Mouse (Mus musculus) midbrain, embryonic 13.5 days (tissue): ENCODE data around the gene Sv2c. TPM values are rescaled to one million over a fixed set of nuclear protein-coding genes. Genes with fewer than 3 reads are reported as not detected.
"Not testable (repeated sequence)": the region's sequence is repeated elsewhere in the genome, so short reads cannot be mapped to it uniquely, and the experiment has no call there.

Source experiments
- ATAC-seq: fragments of 200-750 bp; cut with Nextera tagmentation; 2 replicates; pipeline ENCODE4 v1.8.0; 2017; ENCODE audit warnings: mild to moderate bottlenecking, moderate TSS enrichment, moderate library complexity
- H3K27ac ChIP-seq: fragments of 300-500 bp; sonication (generic); 2 replicates; pipeline ENCODE4 v1.5.1; 2015; ENCODE audit warnings: inconsistent platforms, mild to moderate bottlenecking, moderate library complexity
- H3K27me3 ChIP-seq: fragments of 300-500 bp; sonication (generic); 2 replicates; pipeline ENCODE4 v1.6.1; 2015; ENCODE audit warnings: mild to moderate bottlenecking, inconsistent platforms
- H3K36me3 ChIP-seq: fragments of 300-500 bp; sonication (generic); 2 replicates; pipeline ENCODE4 v1.6.1; 2015; ENCODE audit warnings: mild to moderate bottlenecking, inconsistent platforms
- H3K4me1 ChIP-seq: fragments of 300-500 bp; sonication (generic); replicated peaks from 2 replicates; pipeline ENCODE4 v1.6.1; 2015; ENCODE audit warnings: inconsistent platforms
- H3K4me2 ChIP-seq: fragments of 300-500 bp; sonication (generic); replicated peaks from 2 replicates; pipeline ENCODE4 v1.6.1; 2015; ENCODE audit warnings: moderate library complexity, mild to moderate bottlenecking, inconsistent platforms
- H3K4me3 ChIP-seq: fragments of 300-500 bp; sonication (generic); replicated peaks from 2 replicates; pipeline ENCODE4 v1.5.1; 2015; ENCODE audit warnings: mild to moderate bottlenecking, inconsistent platforms
- H3K9ac ChIP-seq: fragments of 300-500 bp; sonication (generic); replicated peaks from 2 replicates; pipeline ENCODE4 v1.6.1; 2015; ENCODE audit warnings: mild to moderate bottlenecking, inconsistent platforms
- H3K9me3 ChIP-seq: fragments of 300-500 bp; sonication (generic); 2 replicates; pipeline ENCODE4 v1.6.1; 2016; ENCODE audit warnings: mild to moderate bottlenecking, inconsistent platforms
- WGBS: fragments of 180-500 bp; shearing (Covaris S2); methylation state at CpG from one replicate; pipeline ENCODE4 v1.1.7; 2015; 5-methylcytosine and 5-hydroxymethylcytosine counted together
- polyA plus RNA-seq: library from polyadenylated mRNA; unstranded; fragments of >200 nt; fragmentation: Nextera tagmentation; extraction: Ambion mirVana; gene quantifications from 2 replicates; pipeline ENCODE4 v1.2.1, GENCODE M21; 2015

Gene Sv2c
- polyA plus RNA-seq, 1 experiment from 2014 or later: 3.4 TPM

DNA sequence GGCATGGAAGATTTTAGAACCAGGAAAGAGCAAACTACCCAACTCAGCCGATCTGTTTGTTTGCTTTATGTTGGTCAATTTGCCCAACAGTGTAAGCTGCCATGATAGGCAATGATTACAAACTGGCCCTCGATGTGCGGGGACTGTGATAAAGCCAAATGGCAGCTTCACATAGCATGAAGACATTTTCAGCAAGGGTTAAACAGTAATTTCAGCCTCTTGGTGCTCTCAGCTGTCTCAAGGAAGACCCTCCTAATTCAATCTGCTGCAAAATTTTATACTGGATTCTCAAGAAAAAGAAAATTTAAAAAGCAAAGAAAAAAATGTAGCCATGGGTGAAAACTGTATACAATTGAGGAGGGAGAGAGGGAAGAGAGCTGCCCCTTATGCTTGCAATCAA is 3.3 kb downstream of the Sv2c start:
- Histone ChIP-seq H3K27ac (no peak overlapping the region), H3K4me3 (no peak overlapping the region), H3K36me3 (no peaks in the 10 kb centered on the region), H3K4me2 (no peak overlapping the region), H3K9me3 (no peaks in the 10 kb centered on the region), H3K4me1 (peaks cover 35% of the 10 kb centered on the region), H3K27me3 (peaks cover 51% of the 10 kb centered on the region), H3K9ac (no peak overlapping the region)
- WGBS: 93% methylated on average over 3 of the region's 3 CpGs
- no peak for ATAC-seq

DNA sequence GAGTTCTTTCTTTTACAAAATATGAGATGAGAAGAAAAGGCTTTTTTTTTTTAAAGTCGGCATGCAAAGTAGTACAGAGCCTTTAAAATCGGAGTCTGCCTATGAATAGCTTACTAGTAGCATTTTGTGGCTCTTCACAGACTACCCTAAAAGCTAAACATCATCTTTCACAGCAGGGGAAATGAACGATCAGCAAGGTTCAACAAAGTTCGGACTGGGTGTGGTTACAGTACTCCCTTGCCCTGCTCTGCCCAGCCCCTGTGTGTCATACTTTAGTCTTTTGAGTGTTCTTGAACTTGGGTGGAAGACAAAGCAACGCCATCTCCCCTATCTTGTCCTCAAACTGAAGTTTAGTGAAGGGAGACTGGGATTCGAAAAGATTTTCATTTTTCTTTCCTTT is 5.7 kb downstream of the Sv2c start:
- Histone ChIP-seq H3K36me3 (no peaks in the 10 kb centered on the region), H3K4me1 (peaks cover 16% of the 10 kb centered on the region), H3K27ac (no peak overlapping the region), H3K4me3 (no peak overlapping the region), H3K4me2 (no peak overlapping the region), H3K27me3 (peaks cover 40% of the 10 kb centered on the region), H3K9ac (no peak overlapping the region), H3K9me3 (no peaks in the 10 kb centered on the region)
- ATAC-seq: no peak
- WGBS: 87% methylated on average over 6 of the region's 6 CpGs

DNA sequence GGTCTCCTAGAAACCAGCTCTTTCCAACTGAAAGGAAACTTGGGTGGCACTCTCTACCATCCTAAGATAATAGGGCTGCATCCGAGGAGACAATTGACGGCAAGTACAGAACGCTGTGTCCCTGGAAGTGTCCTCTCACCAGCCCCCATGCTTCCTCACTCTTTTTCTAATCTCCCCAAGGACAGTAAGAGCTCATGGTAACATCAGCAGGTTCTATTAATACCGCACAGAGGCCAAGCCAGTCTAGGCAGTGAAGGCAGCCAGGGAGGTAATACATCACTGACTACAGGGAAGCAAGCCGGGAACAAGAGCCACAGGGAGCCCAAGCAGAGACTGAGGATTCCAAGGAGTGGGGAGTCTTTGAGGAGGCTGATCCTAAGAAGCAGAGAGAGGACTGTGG is 7.4 kb downstream of the Sv2c start:
- Histone ChIP-seq H3K27me3 (peaks cover 24% of the 10 kb centered on the region), H3K27ac (no peak overlapping the region), H3K4me1 (no peaks in the 10 kb centered on the region), H3K4me3 (no peak overlapping the region), H3K4me2 (no peak overlapping the region), H3K9me3 (no peaks in the 10 kb centered on the region), H3K9ac (no peak overlapping the region), H3K36me3 (no peaks in the 10 kb centered on the region)
- WGBS: 76% methylated on average over 5 of the region's 5 CpGs
- no peak for ATAC-seq

DNA sequence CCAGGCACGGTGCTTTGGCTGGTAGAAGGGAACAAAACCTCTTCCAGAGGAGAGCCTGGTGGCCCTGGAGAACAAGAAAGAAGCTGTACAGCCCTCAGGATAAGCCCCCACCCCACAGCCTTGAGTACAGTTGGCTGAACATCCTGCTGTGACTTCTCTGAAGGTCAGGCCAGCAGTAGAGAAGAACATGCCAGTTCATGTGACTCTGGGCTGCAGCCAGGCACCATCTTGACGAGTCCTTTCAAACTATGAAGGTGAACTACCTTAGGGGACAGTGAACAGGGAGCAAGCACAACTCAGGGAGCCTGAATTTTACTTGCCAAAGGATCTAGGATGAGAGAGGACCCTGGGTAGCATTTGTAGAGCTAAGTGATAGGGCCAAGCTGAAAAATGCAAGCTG is 19.7 kb downstream of the Sv2c start:
- Histone ChIP-seq H3K4me2 (no peak overlapping the region), H3K27me3 (no peaks in the 10 kb centered on the region), H3K36me3 (no peaks in the 10 kb centered on the region), H3K9ac (no peak overlapping the region), H3K9me3 (no peaks in the 10 kb centered on the region), H3K4me1 (no peaks in the 10 kb centered on the region), H3K27ac (no peak overlapping the region), H3K4me3 (no peak overlapping the region)
- ATAC-seq: no peak
- WGBS: 83% methylated on average over 2 of the region's 2 CpGs

DNA sequence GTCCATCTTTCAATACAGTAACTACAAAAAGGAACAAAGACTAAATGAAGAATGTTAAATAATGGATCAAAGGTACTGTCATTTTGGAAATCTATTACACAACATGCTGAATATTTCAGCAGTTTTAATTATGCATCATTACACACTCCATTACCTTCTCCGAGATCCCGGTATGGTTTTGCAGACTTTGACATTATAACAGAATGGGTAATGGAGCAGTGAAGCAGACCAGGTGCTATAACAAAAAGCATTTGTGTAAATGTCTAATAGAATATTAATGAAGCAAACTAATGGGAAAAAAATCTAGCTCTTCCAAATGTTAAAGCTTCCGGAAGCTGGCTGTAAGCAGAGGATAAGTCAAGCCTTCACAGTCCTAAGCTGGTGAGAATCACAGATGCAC is 21.6 kb downstream of the Sv2c start:
- no peak for ATAC-seq
- Histone ChIP-seq H3K9ac (no peak overlapping the region), H3K4me2 (no peak overlapping the region), H3K27me3 (no peaks in the 10 kb centered on the region), H3K27ac (no peak overlapping the region), H3K9me3 (no peaks in the 10 kb centered on the region), H3K36me3 (no peaks in the 10 kb centered on the region), H3K4me3 (no peak overlapping the region), H3K4me1 (no peaks in the 10 kb centered on the region)
- WGBS: 41% methylated on average over 3 of the region's 3 CpGs

DNA sequence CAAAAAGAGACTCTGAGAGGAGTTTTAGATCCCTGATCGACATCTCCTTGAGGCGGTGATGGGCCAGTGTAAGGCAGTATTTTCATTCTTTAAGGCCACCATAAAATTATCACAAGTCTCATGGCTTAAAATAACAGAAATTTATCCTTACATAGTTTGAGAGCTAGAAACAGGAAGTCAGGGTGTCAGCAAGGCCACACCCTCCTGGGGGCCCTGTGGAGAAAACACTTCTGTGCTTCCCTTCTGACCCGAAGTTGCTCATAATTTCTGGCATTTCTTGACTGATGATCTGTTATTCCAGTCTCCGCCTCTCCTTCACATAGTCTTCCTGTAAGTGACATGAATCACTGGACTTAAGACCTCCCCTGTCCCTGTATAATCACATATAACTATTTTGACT is 26.0 kb downstream of the Sv2c start:
- Histone ChIP-seq H3K9ac (no peak overlapping the region), H3K27me3 (no peaks in the 10 kb centered on the region), H3K36me3 (no peaks in the 10 kb centered on the region), H3K4me2 (no peak overlapping the region), H3K27ac (no peak overlapping the region), H3K9me3 (no peaks in the 10 kb centered on the region), H3K4me3 (no peak overlapping the region), H3K4me1 (no peaks in the 10 kb centered on the region)
- 95% methylated on average over 4 of the region's 4 CpGs for WGBS
- no peak for ATAC-seq

DNA sequence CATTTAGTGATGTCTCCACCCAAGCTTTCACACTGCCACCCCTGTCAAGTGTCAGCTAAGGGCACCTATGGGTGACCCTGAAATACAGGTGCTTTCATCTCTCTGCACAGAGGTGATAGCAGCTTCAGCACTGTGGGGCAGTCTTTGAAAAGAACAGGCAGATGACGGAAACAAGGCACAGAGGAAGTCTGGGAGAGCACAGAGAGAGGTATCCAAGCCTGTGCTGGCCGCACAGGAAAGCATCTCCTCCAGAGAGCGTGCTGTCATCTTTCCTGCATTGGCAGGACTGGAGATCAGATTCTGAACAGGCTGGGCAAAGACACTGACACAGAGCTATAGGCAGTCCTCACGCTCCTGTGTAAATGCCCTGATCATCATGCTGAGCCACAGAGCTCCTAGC is 41.4 kb downstream of the Sv2c start:
- Histone ChIP-seq H3K9ac (no peak overlapping the region), H3K27me3 (no peaks in the 10 kb centered on the region), H3K27ac (no peak overlapping the region), H3K4me2 (no peak overlapping the region), H3K9me3 (no peaks in the 10 kb centered on the region), H3K4me1 (no peaks in the 10 kb centered on the region), H3K4me3 (no peak overlapping the region), H3K36me3 (no peaks in the 10 kb centered on the region)
- WGBS: 70% methylated on average over 4 of the region's 4 CpGs
- no peak for ATAC-seq

DNA sequence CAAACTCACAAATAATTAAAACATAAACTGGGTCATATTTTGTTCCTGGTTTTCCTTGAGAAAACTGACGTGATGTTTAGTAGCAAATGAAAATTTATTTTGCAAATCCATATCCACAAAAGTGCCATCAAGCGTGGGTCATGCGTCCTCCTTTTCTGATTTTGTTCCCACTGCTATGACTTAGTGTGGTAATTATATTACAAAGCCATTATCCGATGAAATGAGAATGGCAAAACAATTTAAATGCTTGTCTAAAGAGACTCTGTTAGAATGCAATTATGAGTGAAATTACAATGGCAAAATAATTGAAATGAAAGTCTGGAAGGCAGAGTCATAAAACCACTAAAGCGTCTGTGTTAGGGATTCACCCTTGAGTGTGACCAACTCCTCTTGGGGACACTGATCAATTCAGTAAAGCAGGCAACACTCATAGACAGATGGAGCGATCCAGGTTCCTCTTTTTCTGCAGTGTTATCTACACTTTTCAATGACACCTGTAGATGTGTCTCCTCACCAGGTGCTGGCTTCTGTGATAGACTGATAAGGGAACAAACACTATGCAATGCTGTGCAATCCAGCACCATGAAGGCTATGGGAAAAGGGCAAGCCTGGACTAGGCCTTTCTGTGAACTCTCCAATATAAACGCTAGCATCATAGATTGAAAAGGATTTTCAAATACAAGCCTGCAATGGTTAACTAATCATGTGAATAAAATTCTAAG is 46.6 kb downstream of the Sv2c start:
- Histone ChIP-seq H3K4me1 (no peaks in the 10 kb centered on the region), H3K9me3 (no peaks in the 10 kb centered on the region), H3K4me2 (no peak overlapping the region), H3K36me3 (no peaks in the 10 kb centered on the region), H3K4me3 (no peak overlapping the region), H3K27ac (no peak overlapping the region), H3K9ac (no peak overlapping the region), H3K27me3 (no peaks in the 10 kb centered on the region)
- ATAC-seq: no peak
- WGBS: 88% methylated on average over 7 of the region's 7 CpGs

DNA sequence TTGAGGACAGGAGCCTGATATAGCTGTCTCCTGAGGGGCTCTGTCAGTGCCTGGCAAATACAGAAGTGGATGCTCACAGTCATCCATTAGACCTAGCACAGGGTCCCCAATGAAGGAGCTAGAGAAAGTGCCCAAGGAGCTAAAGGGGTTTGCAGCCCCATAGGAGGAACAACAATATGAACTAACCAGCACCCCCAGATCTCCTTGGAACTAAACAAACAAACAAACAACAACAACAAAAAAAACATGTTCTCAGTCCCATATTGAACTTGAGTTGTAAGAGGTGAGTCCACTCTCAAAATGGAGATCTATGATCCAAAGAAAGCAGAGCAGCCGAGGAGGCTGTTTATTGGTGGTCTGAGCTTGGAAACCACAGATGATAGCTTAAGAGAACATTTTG is 50.6 kb downstream of the Sv2c start, which contains the start of gene Gm17190:
Gene Gm17190 (plus strand): TSS at position 301 of the 400 bp plus-strand sequence.
- not testable (repeated sequence) for ATAC-seq, H3K4me3 ChIP-seq, H3K27ac ChIP-seq, H3K4me2 ChIP-seq, H3K4me1 ChIP-seq, H3K27me3 ChIP-seq, H3K9me3 ChIP-seq, H3K9ac ChIP-seq, H3K36me3 ChIP-seq
- WGBS: 95% methylated on average over 1 of the region's 1 CpGs

DNA sequence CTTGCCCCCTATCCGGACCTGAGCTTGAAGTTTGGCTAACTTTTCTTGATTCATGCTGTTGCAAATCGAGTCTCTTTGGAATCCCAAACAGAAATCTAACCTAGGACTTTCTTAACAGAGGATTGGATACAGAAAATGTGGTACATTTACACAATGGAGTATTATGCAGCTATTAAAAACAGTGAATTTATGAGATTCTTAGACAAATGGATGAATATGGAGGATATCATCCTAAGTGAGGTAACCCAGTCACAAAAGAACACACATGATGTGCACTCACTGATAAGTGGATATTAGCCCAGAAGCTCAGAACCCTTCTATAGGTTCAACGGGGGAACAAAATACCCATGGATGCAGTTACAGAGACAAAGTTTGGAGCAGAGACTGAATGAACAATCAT is 51.1 kb downstream of the Sv2c start, which contains the start of gene Gm20075:
Gene Gm20075 (minus strand): TSS at position 101 of the 400 bp plus-strand sequence.
- not testable (repeated sequence) for H3K27ac ChIP-seq, H3K27me3 ChIP-seq, H3K4me1 ChIP-seq, H3K9ac ChIP-seq, H3K9me3 ChIP-seq, H3K4me2 ChIP-seq, ATAC-seq, H3K4me3 ChIP-seq, H3K36me3 ChIP-seq
- WGBS: 87% methylated on average over 3 of the region's 3 CpGs

DNA sequence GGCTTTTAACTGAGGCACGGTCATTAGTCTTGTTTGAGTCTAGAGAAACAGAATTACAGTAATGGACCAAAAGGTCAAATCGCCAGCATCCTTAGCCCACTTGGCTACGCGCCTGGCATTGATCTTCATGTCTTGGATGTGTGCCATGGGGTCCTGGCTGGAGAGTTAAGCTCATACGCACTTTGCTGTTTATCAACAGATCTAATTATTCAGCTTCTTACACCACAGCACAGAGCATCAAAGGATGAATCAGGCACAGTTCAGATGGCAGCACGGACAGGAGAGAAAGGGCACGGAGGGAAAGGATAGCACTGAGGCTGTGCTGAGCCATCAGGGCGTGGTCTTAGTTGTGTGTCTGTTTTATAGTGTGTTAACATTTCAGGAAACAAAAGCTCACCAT is 58.8 kb downstream of the Sv2c start:
- H3K36me3 ChIP-seq: no peaks in the 10 kb centered on the region
- peaks cover 8% of the 10 kb centered on the region; the same call in 1 of the 2 replicates for H3K4me1 ChIP-seq
- WGBS: 55% methylated on average over 8 of the region's 8 CpGs
- H3K4me3 ChIP-seq: no peak overlapping the region
- no peak overlapping the region for H3K27ac ChIP-seq
- H3K9me3 ChIP-seq: no peaks in the 10 kb centered on the region
- no peak overlapping the region for H3K4me2 ChIP-seq
- ATAC-seq: 0 out of 2 replicates have a peak, but pooled peaks have one; percentile 37
- H3K9ac ChIP-seq: no peak overlapping the region
- no peaks in the 10 kb centered on the region for H3K27me3 ChIP-seq

DNA sequence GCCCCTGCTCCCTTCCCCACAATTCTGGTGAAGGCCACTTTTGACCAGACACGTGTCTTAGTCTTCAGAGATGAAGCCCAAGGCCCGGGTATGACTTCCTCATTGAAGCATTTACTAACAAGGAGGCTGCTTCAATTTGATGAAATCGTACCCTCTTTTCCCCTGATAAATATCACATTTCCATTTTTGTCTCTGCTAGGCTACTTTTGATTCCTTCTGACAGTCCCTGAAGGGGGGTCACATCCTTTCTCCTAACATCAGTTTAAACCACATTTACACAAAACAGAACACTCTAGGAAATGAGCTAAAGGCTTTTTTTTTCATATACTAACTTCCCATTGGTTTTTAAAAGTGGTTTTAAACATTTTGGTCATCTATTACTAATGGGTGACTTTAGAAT is 79.6 kb downstream of the Sv2c start:
- no peaks in the 10 kb centered on the region for H3K9me3 ChIP-seq
- H3K4me2 ChIP-seq: no peak overlapping the region
- H3K36me3 ChIP-seq: no peaks in the 10 kb centered on the region
- no peak for ATAC-seq
- no peaks in the 10 kb centered on the region for H3K27me3 ChIP-seq
- H3K27ac ChIP-seq: no peak overlapping the region
- H3K9ac ChIP-seq: no peak overlapping the region
- no peak overlapping the region for H3K4me3 ChIP-seq
- no peaks in the 10 kb centered on the region for H3K4me1 ChIP-seq
- 85% methylated on average over 3 of the region's 3 CpGs for WGBS

DNA sequence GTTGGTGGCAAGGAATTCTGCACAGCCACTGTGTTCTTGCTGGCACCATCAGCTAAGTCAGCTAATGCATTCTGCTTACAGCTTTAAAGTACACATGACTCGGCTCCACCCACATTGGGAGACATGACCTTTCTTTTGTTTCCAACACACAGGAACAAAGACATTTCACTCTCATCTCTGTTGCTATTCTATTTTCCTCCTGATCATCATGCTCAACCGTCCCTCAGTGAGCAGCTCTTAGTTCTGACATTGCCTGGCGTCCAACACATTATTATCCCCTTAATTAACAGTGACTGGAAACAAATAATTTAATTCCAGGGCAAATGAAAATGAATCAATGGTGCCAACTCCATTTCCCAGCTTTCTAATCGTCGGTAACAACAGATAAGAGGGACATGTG is 87.0 kb downstream of the Sv2c start:
- Histone ChIP-seq H3K36me3 (no peaks in the 10 kb centered on the region), H3K4me1 (0 out of 2 replicates have a peak, but pooled peaks cover 5% of the 10 kb centered on the region), H3K27ac (no peak overlapping the region), H3K9me3 (no peaks in the 10 kb centered on the region), H3K9ac (no peak overlapping the region), H3K27me3 (no peaks in the 10 kb centered on the region), H3K4me2 (no peak overlapping the region), H3K4me3 (no peak overlapping the region)
- 35% methylated on average over 5 of the region's 5 CpGs for WGBS
- no peak for ATAC-seq
